Mouse (Mus musculus): Measurements from ENCODE around the gene Trp53rka.
A peak's percentile ranks its signal among the peaks of the same experiment; 100 is the strongest.

Gene Trp53rka

DNA sequence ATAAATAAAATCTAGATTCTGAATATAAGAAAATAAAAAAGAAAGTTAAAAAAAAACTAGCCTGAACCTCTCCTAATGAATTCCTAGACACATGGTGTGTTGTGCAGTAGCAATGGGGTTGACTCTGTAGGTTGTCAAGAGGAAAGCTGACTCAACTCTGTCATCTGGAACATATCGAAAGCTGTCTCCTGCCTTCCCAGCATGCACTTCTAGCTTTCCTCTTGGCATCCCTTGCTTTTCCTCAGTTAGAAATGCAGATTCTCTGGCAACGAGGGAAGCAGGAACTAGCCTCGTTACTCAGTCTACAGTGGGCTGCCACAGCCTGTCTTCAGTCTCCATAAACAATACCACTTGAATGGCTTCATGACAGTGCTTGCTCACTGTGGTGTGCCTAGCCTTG lies 7.3 kb downstream of the Trp53rka start:
- no peak for DNase-seq (ENCODE audit: low spot score)

DNA sequence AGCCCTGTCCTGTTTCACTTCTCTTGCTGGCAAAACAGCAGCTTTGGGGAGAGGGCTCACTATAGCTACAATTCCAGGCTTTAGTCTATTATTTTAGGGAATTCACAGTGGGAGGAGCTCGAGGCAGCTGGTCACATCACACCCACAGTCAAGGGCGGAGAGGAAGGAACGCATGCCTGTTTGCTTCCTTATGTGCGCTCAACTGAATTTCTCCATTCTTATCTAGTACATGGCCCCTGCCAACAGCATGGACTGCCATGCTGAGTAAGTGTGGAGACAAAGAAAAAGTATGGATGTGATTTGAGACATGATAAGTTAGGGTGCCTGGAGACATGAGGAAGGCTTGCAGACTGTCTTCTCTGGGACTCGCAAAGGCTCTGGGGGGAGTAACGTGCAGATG lies 9.0 kb downstream of the Trp53rka start:
- DNase-seq (ENCODE audit: low spot score): no peak

GRCm38 (mm10) chr2:165482003-165482402 lies 11.1 kb downstream of the Trp53rka start:
- no peak for DNase-seq (ENCODE audit: low spot score)

DNA sequence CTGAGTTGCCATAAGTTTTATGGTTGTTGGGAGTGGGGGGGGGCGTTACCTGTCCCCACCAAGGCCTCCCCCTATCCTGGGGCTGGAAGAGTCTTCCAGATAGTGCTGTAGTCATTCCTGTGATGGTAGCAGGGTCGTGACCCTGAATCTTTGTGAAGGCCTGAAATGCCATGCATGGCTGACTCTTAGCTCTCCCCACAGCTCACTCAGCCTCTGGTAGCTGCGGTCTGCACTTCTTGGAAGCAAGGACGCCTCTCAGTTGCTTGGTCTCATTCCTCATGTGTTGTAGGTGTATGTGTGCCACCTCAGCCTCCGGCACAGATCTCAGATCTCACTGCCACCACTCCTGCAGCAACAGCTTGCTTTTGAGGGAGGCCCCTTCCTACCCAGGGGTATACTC lies 17.3 kb downstream of the Trp53rka start:
- DNase-seq (ENCODE audit: low spot score): no peak

DNA sequence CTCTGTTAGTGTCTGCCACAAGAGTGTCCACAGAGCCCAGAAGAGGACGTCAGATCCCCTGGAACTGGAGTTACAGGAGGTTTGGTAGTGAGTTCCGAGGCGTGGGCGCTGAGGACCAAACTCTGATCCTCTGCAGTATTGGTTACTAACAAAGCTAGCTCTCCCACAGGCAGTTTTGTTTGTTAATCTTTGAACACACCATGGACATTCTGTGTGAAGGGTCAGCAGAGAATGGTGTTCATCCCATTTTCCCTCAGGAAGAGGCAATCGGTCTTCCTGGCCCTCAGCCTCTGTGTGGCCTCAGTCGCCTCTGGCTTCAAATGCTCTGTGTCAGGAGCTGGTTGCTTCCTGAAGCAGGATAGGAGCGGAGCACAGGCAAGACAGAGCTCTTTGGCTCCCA lies 17.7 kb downstream of the Trp53rka start:
- DNase-seq (ENCODE audit: low spot score): no peak

- no peak for DNase-seq (ENCODE audit: low spot score)
These were observed 20.1 kb downstream of the Trp53rka start, which contains the start of gene Slc13a3 for GRCm38 (mm10) chr2:165473003-165473402. Slc13a3 (minus strand) TSS chr2:165473230.

DNA sequence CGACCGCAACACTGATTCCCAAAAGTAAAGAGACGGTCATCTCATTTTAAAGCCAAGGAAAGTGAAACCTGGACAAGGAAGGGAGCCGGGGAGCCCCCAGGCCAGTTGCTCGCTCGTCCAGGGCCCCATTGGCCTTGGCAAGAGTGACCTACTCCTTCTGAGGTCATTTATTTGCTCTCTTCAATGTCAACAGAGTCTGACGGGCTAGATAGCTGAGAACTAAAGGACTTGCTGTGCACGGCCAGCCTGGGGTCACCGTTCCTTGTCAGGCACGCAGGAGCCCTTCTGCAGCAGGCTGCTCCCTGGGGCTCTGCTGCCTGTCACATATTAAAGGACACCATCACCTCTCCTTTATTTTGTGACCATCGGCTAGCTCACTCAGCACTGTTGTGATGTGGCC lies 21.2 kb downstream of the Trp53rka start:
- DNase-seq (ENCODE audit: low spot score): no peak

GRCm38 (mm10) chr2:165470167-165470566 lies 23.0 kb downstream of the Trp53rka start:
- DNase-seq (ENCODE audit: low spot score): no peak

DNA sequence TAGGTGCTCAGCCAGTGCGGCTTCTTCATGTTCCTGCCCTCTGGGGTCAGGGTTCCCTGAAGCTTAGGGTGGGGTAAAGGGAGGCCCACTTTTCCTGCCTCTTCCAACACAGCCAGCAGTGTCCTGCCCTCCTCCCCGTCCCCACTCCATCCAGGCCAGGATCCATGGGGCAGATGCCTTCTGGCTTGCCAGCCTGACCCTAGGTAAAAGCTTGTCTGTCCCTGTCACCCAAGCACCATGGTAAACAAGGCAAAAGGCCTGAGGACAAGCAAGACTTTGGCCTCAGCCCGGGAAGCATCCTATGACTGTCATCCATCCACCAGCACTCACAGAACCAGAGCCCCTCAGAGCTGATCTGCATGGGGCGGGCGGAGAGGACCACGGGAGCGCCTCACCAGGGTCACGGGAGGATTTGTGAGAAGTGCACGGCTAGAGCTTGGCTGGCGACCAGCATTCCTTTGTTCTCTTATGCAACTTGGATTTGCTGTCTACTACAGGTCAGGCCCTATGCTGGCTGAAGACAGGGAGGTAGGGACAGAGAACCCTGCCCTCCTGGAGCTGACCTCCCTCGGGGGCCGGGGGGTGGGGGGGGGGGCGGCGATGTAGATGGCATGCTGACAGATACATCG lies 25.2 kb downstream of the Trp53rka start:
- DNase-seq (ENCODE audit: low spot score): no peak

DNA sequence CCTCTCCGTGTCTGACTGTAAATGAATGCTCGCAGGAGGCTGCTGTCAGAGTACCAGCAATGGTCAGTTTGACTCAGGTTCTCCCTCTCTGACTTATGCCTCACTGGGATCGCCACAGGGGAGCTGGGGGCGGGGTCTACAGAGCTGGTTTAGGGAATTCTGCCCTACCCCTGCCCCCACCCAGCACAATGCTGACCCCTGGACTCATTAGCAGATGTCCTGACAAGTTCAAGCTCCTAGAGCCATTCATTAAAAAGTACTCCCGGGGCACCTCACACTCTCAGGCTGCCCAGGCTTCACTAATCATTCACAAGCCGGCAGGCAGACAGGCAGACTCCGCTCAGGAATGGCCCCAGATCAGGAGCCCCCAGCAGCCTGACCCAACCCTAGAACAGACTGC lies 33.5 kb downstream of the Trp53rka start:
- DNase-seq (ENCODE audit: low spot score): no peak

- DNase-seq (ENCODE audit: low spot score): no peak
These were observed 34.9 kb downstream of the Trp53rka start for GRCm38 (mm10) chr2:165458189-165458588.

DNA sequence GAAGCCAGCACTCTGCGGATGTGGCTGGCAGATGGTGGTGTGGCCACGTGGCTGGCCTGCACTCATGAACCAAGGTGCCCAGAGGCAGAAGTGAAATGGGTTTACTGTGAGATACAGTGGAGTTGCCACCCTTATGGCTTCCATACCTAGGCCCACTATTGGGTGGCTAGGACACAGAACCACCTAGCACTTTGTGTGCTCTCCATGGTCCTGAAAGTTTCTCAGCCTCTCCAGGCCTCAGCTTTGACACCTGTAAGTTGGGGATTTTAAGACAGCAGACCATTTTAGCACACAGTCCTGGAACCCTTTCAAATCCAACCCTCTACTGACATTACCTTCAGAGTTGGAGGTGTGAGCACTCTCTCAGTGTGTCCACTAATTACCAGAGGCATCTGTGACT lies 36.4 kb downstream of the Trp53rka start:
- peak; percentile 4 for DNase-seq (ENCODE audit: low spot score)

GRCm38 (mm10) chr2:165452730-165453693 lies 40.1 kb downstream of the Trp53rka start:
- DNase-seq (ENCODE audit: low spot score): no peak

GRCm38 (mm10) chr2:165448475-165448874 lies 44.6 kb downstream of the Trp53rka start:
- no peak for DNase-seq (ENCODE audit: low spot score)

DNA sequence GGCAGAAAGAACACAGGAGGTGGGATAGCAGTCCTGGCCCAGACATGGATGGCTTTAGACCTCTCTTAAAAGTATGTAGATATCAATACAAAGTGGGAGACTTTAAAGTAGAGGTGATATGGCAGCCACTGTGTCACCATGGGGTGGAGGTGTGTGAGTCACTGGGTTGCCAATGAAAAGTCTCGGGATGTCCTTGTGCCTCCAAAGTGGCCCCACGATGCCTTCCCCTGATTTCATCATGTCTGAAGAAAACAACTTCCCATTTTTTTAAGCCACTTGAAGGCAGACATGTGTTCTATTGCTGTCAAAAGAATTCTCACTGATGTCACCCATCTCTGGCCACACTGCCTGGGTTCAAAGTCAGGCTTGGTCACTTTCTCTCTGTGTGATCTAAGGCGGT lies 48.3 kb downstream of the Trp53rka start:
- DNase-seq (ENCODE audit: low spot score): no peak

- DNase-seq (ENCODE audit: low spot score): no peak
These were observed 50.1 kb downstream of the Trp53rka start for GRCm38 (mm10) chr2:165442981-165443380.

GRCm38 (mm10) chr2:165441613-165442012 lies 51.5 kb downstream of the Trp53rka start:
- DNase-seq (ENCODE audit: low spot score): no peak
